31 mouse cellular contexts compared by ENCODE assay signal in the genomic region with DNA sequence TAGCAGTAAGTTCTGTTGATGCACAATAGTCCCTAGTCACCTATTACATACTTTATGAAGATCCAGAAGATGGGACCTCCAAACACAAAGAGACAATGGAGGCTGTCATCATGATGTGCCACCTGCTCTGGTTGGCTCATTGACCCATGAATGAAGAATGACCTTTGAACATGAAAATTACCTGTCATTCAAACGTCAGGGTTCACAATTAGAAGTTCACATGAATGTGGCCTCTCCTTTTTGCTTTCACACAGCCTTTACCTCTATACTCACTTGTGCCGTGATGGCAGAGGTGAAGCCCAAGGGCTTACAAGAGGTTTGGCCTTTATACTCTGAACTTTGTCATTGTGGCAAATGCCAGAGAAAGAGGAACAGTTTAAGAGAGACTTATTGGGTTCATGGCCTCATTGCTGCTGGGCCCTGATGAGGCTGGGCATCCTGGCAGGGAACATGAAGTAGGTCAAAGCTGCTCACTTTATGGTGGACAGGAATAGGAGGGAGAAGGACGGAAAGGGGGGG. TPM values are rescaled to one million over a fixed set of nuclear protein-coding genes. Genes with fewer than 3 reads are reported as not detected.
DNase-seq lines count a peak whose midpoint lies in the region; ATAC-seq and TF ChIP-seq lines count a peak whose summit lies in the region.
"Had no signal": no experiment of that assay in that cellular context is flagged by ENCODE, and none has a peak within 500 bp of the region (broad histone marks: within the 10 kb centered on the region; RNA-seq: fewer than 3 reads in every experiment).

No protein-coding gene starts in this region.

- ATAC-seq in kidney, embryonic 15.5 days (replicated peaks; ENCODE audit: low FRiP score) = no peak
- peak; percentile 45; the same call in 1 of the 2 replicates for ATAC-seq in kidney, postnatal 0 days (replicated peaks; ENCODE audit: low FRiP score, low read depth)
- ATAC-seq in kidney, embryonic 16.5 days (ENCODE audit: low FRiP score, low TSS enrichment) = no peak
- no peak for ATAC-seq in midbrain, embryonic 11.5 days (ENCODE audit: low FRiP score)
- ATAC-seq in midbrain, postnatal 0 days (ENCODE audit: low FRiP score) = no peak
- ATAC-seq: CD4-positive, CD25-positive, alpha-beta regulatory T cell, adult 4 months; forebrain, embryonic 14.5 days; forebrain, postnatal 0 days had no signal

- TF ChIP-seq POLR2A in kidney, adult 2 months (IDR thresholded peaks at IDR 0.05; ENCODE audit: low read depth, low read length) = no peak

- no peak overlapping the region for H3K9ac ChIP-seq in kidney, embryonic 15.5 days
- no peak overlapping the region for H3K9ac ChIP-seq in kidney, postnatal 0 days (ENCODE audit: low read depth, low read length)
- H3K9ac ChIP-seq in kidney, embryonic 16.5 days (replicated peaks; ENCODE audit: low read length) = no peak overlapping the region
- no peak overlapping the region for H3K9ac ChIP-seq in midbrain, embryonic 11.5 days (ENCODE audit: low read length)
- H3K9ac ChIP-seq in midbrain, postnatal 0 days (replicated peaks; ENCODE audit: low read length, poor library complexity, severe bottlenecking) = no peak overlapping the region
- H3K9ac ChIP-seq: embryonic facial prominence, embryonic 12.5 days; embryonic facial prominence, embryonic 15.5 days; forebrain, postnatal 0 days; hindbrain, embryonic 12.5 days had no signal

- H3K4me3 ChIP-seq in kidney, adult 2 months (ENCODE audit: insufficient read depth, low read depth, low read length) = no peak overlapping the region
- H3K4me3 ChIP-seq in kidney, embryonic 15.5 days (replicated peaks) = no peak overlapping the region
- H3K4me3 ChIP-seq in kidney, postnatal 0 days (replicated peaks; ENCODE audit: low read depth, low read length) = no peak overlapping the region
- H3K4me3 ChIP-seq in kidney, embryonic 16.5 days (ENCODE audit: low read length) = no peak overlapping the region
- no peak overlapping the region for H3K4me3 ChIP-seq in midbrain, embryonic 11.5 days (ENCODE audit: low read depth, low read length)
- H3K4me3 ChIP-seq in midbrain, postnatal 0 days (ENCODE audit: low read depth, low read length) = no peak overlapping the region
- H3K4me3 ChIP-seq: embryonic facial prominence, embryonic 12.5 days; embryonic facial prominence, embryonic 15.5 days; gastrocnemius, adult 2 months; hindbrain, embryonic 12.5 days had no signal

- WGBS in kidney, adult 2 months = 54% methylated on average over 3 of the region's 3 CpGs
- 72% methylated on average over 3 of the region's 3 CpGs for WGBS in kidney, embryonic 15.5 days
- WGBS in kidney, postnatal 0 days = 64% methylated on average over 3 of the region's 3 CpGs
- 76% methylated on average over 3 of the region's 3 CpGs for WGBS in kidney, embryonic 16.5 days
- 74% methylated on average over 3 of the region's 3 CpGs for WGBS in midbrain, embryonic 11.5 days
- WGBS in midbrain, postnatal 0 days = 70% methylated on average over 3 of the region's 3 CpGs

- peak overlapping the region; percentile 76 for H3K27ac ChIP-seq in kidney, adult 2 months (ENCODE audit: insufficient read depth, low read depth, low read length)
- no peak overlapping the region for H3K27ac ChIP-seq in kidney, embryonic 15.5 days
- H3K27ac ChIP-seq in kidney, postnatal 0 days = peak overlapping the region; percentile 31; the same call in 1 of the 2 replicates
- no peak overlapping the region for H3K27ac ChIP-seq in kidney, embryonic 16.5 days (ENCODE audit: low read length)
- H3K27ac ChIP-seq in midbrain, embryonic 11.5 days (ENCODE audit: low read depth, low read length) = no peak overlapping the region
- H3K27ac ChIP-seq in midbrain, postnatal 0 days (ENCODE audit: low read depth, low read length) = no peak overlapping the region
- H3K27ac ChIP-seq: embryonic facial prominence, embryonic 12.5 days; embryonic facial prominence, embryonic 15.5 days; gastrocnemius, adult 2 months; hindbrain, embryonic 12.5 days had no signal

- no peaks in the 10 kb centered on the region for H3K9me3 ChIP-seq in kidney, embryonic 15.5 days (replicated peaks)
- no peaks in the 10 kb centered on the region for H3K9me3 ChIP-seq in kidney, postnatal 0 days (replicated peaks; ENCODE audit: low read length)
- H3K9me3 ChIP-seq in kidney, embryonic 16.5 days (ENCODE audit: low read length) = no peaks in the 10 kb centered on the region
- H3K9me3 ChIP-seq in midbrain, embryonic 11.5 days (ENCODE audit: control insufficient read depth, low read length) = no peaks in the 10 kb centered on the region
- no peaks in the 10 kb centered on the region; the same call in 1 of the 2 replicates for H3K9me3 ChIP-seq in midbrain, postnatal 0 days (ENCODE audit: low read length)
- H3K9me3 ChIP-seq: embryonic facial prominence, embryonic 12.5 days; embryonic facial prominence, embryonic 15.5 days; hindbrain, embryonic 12.5 days had no signal

- no peaks in the 10 kb centered on the region for H3K36me3 ChIP-seq in kidney, adult 2 months (ENCODE audit: control insufficient read depth, insufficient read depth, low read length)
- H3K36me3 ChIP-seq in kidney, embryonic 15.5 days = no peaks in the 10 kb centered on the region
- no peaks in the 10 kb centered on the region for H3K36me3 ChIP-seq in kidney, postnatal 0 days (ENCODE audit: insufficient read depth, low read length)
- H3K36me3 ChIP-seq in kidney, embryonic 16.5 days (ENCODE audit: insufficient read depth, low read length) = no peaks in the 10 kb centered on the region
- no peaks in the 10 kb centered on the region for H3K36me3 ChIP-seq in midbrain, embryonic 11.5 days (ENCODE audit: control insufficient read depth, insufficient read depth, low read length)
- H3K36me3 ChIP-seq in midbrain, postnatal 0 days (ENCODE audit: insufficient read depth, low read length) = no peaks in the 10 kb centered on the region
- H3K36me3 ChIP-seq: embryonic facial prominence, embryonic 12.5 days; embryonic facial prominence, embryonic 15.5 days; hindbrain, embryonic 12.5 days had no signal

- no peaks in the 10 kb centered on the region for H3K27me3 ChIP-seq in kidney, adult 2 months (replicated peaks; ENCODE audit: control insufficient read depth, insufficient read depth, low read length)
- no peaks in the 10 kb centered on the region for H3K27me3 ChIP-seq in kidney, embryonic 15.5 days
- H3K27me3 ChIP-seq in kidney, postnatal 0 days (ENCODE audit: insufficient read depth, low read length) = no peaks in the 10 kb centered on the region
- no peaks in the 10 kb centered on the region for H3K27me3 ChIP-seq in kidney, embryonic 16.5 days (ENCODE audit: insufficient read depth, low read length)
- H3K27me3 ChIP-seq in midbrain, embryonic 11.5 days (ENCODE audit: control insufficient read depth, insufficient read depth, low read length) = no peaks in the 10 kb centered on the region
- no peaks in the 10 kb centered on the region for H3K27me3 ChIP-seq in midbrain, postnatal 0 days (ENCODE audit: insufficient read depth, low read length)
- H3K27me3 ChIP-seq: embryonic facial prominence, embryonic 12.5 days; embryonic facial prominence, embryonic 15.5 days; hindbrain, embryonic 12.5 days had no signal

- TF ChIP-seq CTCF in kidney, adult 2 months (conservative IDR thresholded peaks at IDR 0.05; ENCODE audit: insufficient read depth, insufficient read length, low read depth, low read length) = no peak
- TF ChIP-seq CTCF in kidney, postnatal 0 days (IDR thresholded peaks at IDR 0.05; ENCODE audit: low read depth) = no peak
- TF ChIP-seq CTCF in midbrain, postnatal 0 days (IDR thresholded peaks at IDR 0.05) = no peak

- H3K4me1 ChIP-seq in kidney, adult 2 months (ENCODE audit: control insufficient read depth, insufficient read depth, low read length) = peaks cover 8% of the 10 kb centered on the region; the same call in 1 of the 2 replicates
- no peaks in the 10 kb centered on the region for H3K4me1 ChIP-seq in kidney, embryonic 15.5 days
- H3K4me1 ChIP-seq in kidney, postnatal 0 days (replicated peaks; ENCODE audit: insufficient read depth, low read length) = no peaks in the 10 kb centered on the region
- no peaks in the 10 kb centered on the region for H3K4me1 ChIP-seq in kidney, embryonic 16.5 days (ENCODE audit: insufficient read depth, low read length)
- H3K4me1 ChIP-seq in midbrain, embryonic 11.5 days (ENCODE audit: control insufficient read depth, insufficient read depth, low read length) = no peaks in the 10 kb centered on the region
- H3K4me1 ChIP-seq in midbrain, postnatal 0 days (ENCODE audit: insufficient read depth, low read length) = no peaks in the 10 kb centered on the region
- H3K4me1 ChIP-seq: embryonic facial prominence, embryonic 12.5 days; embryonic facial prominence, embryonic 15.5 days; hindbrain, embryonic 12.5 days had no signal

- H3K4me2 ChIP-seq in kidney, embryonic 15.5 days = no peak overlapping the region
- no peak overlapping the region for H3K4me2 ChIP-seq in kidney, postnatal 0 days (ENCODE audit: low read length)
- no peak overlapping the region for H3K4me2 ChIP-seq in kidney, embryonic 16.5 days (replicated peaks; ENCODE audit: low read depth, low read length)
- no peak overlapping the region for H3K4me2 ChIP-seq in midbrain, embryonic 11.5 days
- no peak overlapping the region for H3K4me2 ChIP-seq in midbrain, postnatal 0 days (ENCODE audit: low read depth, low read length, poor library complexity, severe bottlenecking)
- H3K4me2 ChIP-seq: embryonic facial prominence, embryonic 12.5 days; embryonic facial prominence, embryonic 15.5 days; heart, embryonic 11.5 days; hindbrain, embryonic 12.5 days had no signal

- peak; percentile 77 for DNase-seq in kidney, adult 2 months
- DNase-seq in kidney, postnatal 0 days (ENCODE audit: low spot score) = no peak
- DNase-seq in midbrain, embryonic 11.5 days (ENCODE audit: low spot score, missing footprints) = peak; percentile 12
- DNase-seq in midbrain, postnatal 0 days (ENCODE audit: low spot score) = no peak
- DNase-seq: adrenal gland, adult 2 months; adrenal gland, postnatal 14 days; cerebellum, adult 11 months; cerebellum, adult 2 months; cerebellum, adult 9-11 months; cerebellum, postnatal 25 days; forebrain, postnatal 0 days; gastrocnemius, adult 2 months; gastrocnemius, postnatal 14 days; heart, adult 11 months had no signal

RNA-seq across cellular contexts. Expression of a gene that starts 35.0 kb away (rescaled TPM):
- 3.0 and 4.2 TPM in 2 replicates for polyA plus RNA-seq in kidney, adult 2 months (2012; rRNA removed)
- polyA plus RNA-seq in kidney, embryonic 15.5 days (2015; fragmentation: Nextera tagmentation; extraction: Ambion mirVana) = 2.2 and 2.6 TPM in 2 replicates
- polyA plus RNA-seq in kidney, postnatal 0 days (2015; fragmentation: Nextera tagmentation; extraction: Ambion mirVana) = 23.0 and 29.2 TPM in 2 replicates
- polyA plus RNA-seq in kidney, embryonic 16.5 days (2015; fragmentation: Nextera tagmentation; extraction: Ambion mirVana) = 4.4 and 5.0 TPM in 2 replicates
- polyA plus RNA-seq in midbrain, embryonic 11.5 days (2014; fragmentation: Nextera tagmentation; extraction: Ambion mirVana) = not detected in 2 replicates
- total RNA-seq in midbrain, postnatal 0 days (2014; rRNA removed) = not detected in 2 replicates
- polyA plus RNA-seq in midbrain, postnatal 0 days (2015; fragmentation: Nextera tagmentation; extraction: Ambion mirVana) = 0.36 and 0.38 TPM in 2 replicates
- total RNA-seq: common myeloid progenitor, adult 5-6 weeks; forebrain, postnatal 0 days; gastrocnemius, adult 2 months; gastrocnemius, postnatal 14 days; heart, adult 8-10 months; heart, postnatal 25 days; hematopoietic stem cell, adult 5-6 weeks; MEL had no signal
- polyA plus RNA-seq: C2C12; embryonic facial prominence, embryonic 12.5 days; forebrain, embryonic 11.5 days; forebrain, embryonic 14.5 days; forebrain, postnatal 0 days; heart, embryonic 14.5 days; heart, postnatal 0 days; hindbrain, embryonic 12.5 days had no signal

Comparison
In these comparisons a context has a peak if more than half of its experiments do, and no peak if none do; other contexts are left out.
1. DNase-seq: peak in kidney, adult 2 months (single experiment) and midbrain, embryonic 11.5 days (single experiment); none in kidney, postnatal 0 days (single experiment) and midbrain, postnatal 0 days (single experiment).
2. H3K27ac ChIP-seq: peak in kidney, adult 2 months (single experiment) and kidney, postnatal 0 days (single experiment); none in kidney, embryonic 15.5 days (single experiment), kidney, embryonic 16.5 days (single experiment), midbrain, embryonic 11.5 days (single experiment) and midbrain, postnatal 0 days (single experiment).